Mouse (Mus musculus): ENCODE data around the gene Dock9. TPM values are rescaled to one million over a fixed set of nuclear protein-coding genes. Genes with fewer than 3 reads are reported as not detected.
"Not testable (repeated sequence)": the region's sequence is repeated elsewhere in the genome, so short reads cannot be mapped to it uniquely, and the experiment has no call there.

Gene Dock9
- total RNA-seq, 2 experiments from 2014 or later, result 4.4 to 6.6 TPM

- no peak for ATAC-seq (replicated peaks; ENCODE audit: low FRiP score, low TSS enrichment, poor library complexity, severe bottlenecking)
Observed at GRCm38 (mm10) chr14:121713166-121713829, 84.3 kb downstream of the Dock9 start.

GRCm38 (mm10) chr14:121711089-121711826 is 86.4 kb downstream of the Dock9 start:
- ATAC-seq (replicated peaks; ENCODE audit: low FRiP score, low TSS enrichment, poor library complexity, severe bottlenecking), result peak; percentile 77

- no peak for ATAC-seq (replicated peaks; ENCODE audit: low FRiP score, low TSS enrichment, poor library complexity, severe bottlenecking)
Observed at GRCm38 (mm10) chr14:121710130-121710529, 87.5 kb downstream of the Dock9 start.

- no peak for ATAC-seq (replicated peaks; ENCODE audit: low FRiP score, low TSS enrichment, poor library complexity, severe bottlenecking)
Observed at GRCm38 (mm10) chr14:121708244-121708643, 89.4 kb downstream of the Dock9 start.

GRCm38 (mm10) chr14:121706482-121706901 is 91.1 kb downstream of the Dock9 start:
- no peak for ATAC-seq (replicated peaks; ENCODE audit: low FRiP score, low TSS enrichment, poor library complexity, severe bottlenecking)

- no peak for ATAC-seq (replicated peaks; ENCODE audit: low FRiP score, low TSS enrichment, poor library complexity, severe bottlenecking)
Observed at GRCm38 (mm10) chr14:121705644-121706043, 92.0 kb downstream of the Dock9 start.

GRCm38 (mm10) chr14:121702534-121702933 is 95.1 kb downstream of the Dock9 start:
- ATAC-seq (replicated peaks; ENCODE audit: low FRiP score, low TSS enrichment, poor library complexity, severe bottlenecking), result no peak

GRCm38 (mm10) chr14:121700013-121700412 is 97.6 kb downstream of the Dock9 start:
- ATAC-seq (replicated peaks; ENCODE audit: low FRiP score, low TSS enrichment, poor library complexity, severe bottlenecking), result no peak

- no peak for ATAC-seq (replicated peaks; ENCODE audit: low FRiP score, low TSS enrichment, poor library complexity, severe bottlenecking)
Observed at GRCm38 (mm10) chr14:121698620-121698950, 99.1 kb downstream of the Dock9 start.

- ATAC-seq (replicated peaks; ENCODE audit: low FRiP score, low TSS enrichment, poor library complexity, severe bottlenecking), result 0 out of 2 replicates have a peak, but pooled peaks have one; percentile 44
Observed at GRCm38 (mm10) chr14:121697709-121698619, 99.7 kb downstream of the Dock9 start.

GRCm38 (mm10) chr14:121697143-121697680 is 100.4 kb downstream of the Dock9 start:
- no peak for ATAC-seq (replicated peaks; ENCODE audit: low FRiP score, low TSS enrichment, poor library complexity, severe bottlenecking)

GRCm38 (mm10) chr14:121696429-121697118 is 101.1 kb downstream of the Dock9 start:
- ATAC-seq (replicated peaks; ENCODE audit: low FRiP score, low TSS enrichment, poor library complexity, severe bottlenecking), result no peak

GRCm38 (mm10) chr14:121694706-121695105 is 102.9 kb downstream of the Dock9 start:
- ATAC-seq (replicated peaks; ENCODE audit: low FRiP score, low TSS enrichment, poor library complexity, severe bottlenecking), result no peak

- no peak for ATAC-seq (replicated peaks; ENCODE audit: low FRiP score, low TSS enrichment, poor library complexity, severe bottlenecking)
Observed at GRCm38 (mm10) chr14:121693991-121694594, 103.5 kb downstream of the Dock9 start.

GRCm38 (mm10) chr14:121689649-121690048 is 108.0 kb downstream of the Dock9 start:
- not testable (repeated sequence) for ATAC-seq (replicated peaks; ENCODE audit: low FRiP score, low TSS enrichment, poor library complexity, severe bottlenecking)

- ATAC-seq (replicated peaks; ENCODE audit: low FRiP score, low TSS enrichment, poor library complexity, severe bottlenecking), result no peak
Observed at GRCm38 (mm10) chr14:121688175-121688574, 109.5 kb downstream of the Dock9 start.

GRCm38 (mm10) chr14:121687274-121687673 is 110.4 kb downstream of the Dock9 start:
- ATAC-seq (replicated peaks; ENCODE audit: low FRiP score, low TSS enrichment, poor library complexity, severe bottlenecking), result no peak

- no peak for ATAC-seq (replicated peaks; ENCODE audit: low FRiP score, low TSS enrichment, poor library complexity, severe bottlenecking)
Observed at GRCm38 (mm10) chr14:121678913-121679312, 118.7 kb downstream of the Dock9 start.

GRCm38 (mm10) chr14:121678445-121678844 is 119.2 kb downstream of the Dock9 start:
- ATAC-seq (replicated peaks; ENCODE audit: low FRiP score, low TSS enrichment, poor library complexity, severe bottlenecking), result no peak

Data from megakaryocyte-erythroid progenitor cell, adult 5-6 weeks (primary cell).